9 mouse cellular contexts compared by ENCODE assay signal in the genomic region with DNA sequence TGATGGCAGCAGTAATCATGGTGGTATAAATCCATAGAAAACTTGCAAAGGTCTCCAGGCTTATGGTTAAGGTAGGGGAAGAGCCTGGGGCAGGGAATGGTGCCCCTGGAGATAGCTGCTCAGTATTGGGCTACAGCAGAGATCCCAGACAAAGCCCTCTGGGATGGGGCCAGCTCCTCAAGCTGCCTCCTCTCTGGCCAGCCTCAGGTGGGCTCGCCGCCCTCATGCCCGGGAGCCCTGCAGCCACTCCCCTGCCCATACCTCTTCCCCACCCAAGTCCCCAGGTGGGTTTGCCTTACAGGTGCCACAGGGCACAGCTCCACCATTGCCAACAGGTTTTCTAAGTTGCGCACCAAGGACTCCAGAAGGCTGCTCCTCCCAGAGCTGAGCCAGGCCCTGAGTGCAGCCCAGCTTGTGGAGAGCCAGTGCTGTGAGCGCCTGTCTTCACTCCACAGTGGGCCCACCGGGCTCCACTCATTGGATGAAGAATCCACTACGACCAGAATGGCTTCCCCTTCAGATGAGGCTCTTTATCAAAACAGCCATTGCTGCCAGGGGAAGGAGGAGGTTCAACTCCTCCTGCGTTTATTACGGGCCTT. TPM values are rescaled to one million over a fixed set of nuclear protein-coding genes. Genes with fewer than 3 reads are reported as not detected.
DNase-seq lines count a peak whose midpoint lies in the region; ATAC-seq and TF ChIP-seq lines count a peak whose summit lies in the region.
"Had no signal": no experiment of that assay in that cellular context is flagged by ENCODE, and none has a peak within 500 bp of the region (broad histone marks: within the 10 kb centered on the region; RNA-seq: fewer than 3 reads in every experiment).

No protein-coding gene starts in this region.

- 0 out of 2 replicates have a peak, but pooled peaks cover 4% of the 10 kb centered on the region for H3K27me3 ChIP-seq in heart, embryonic 10.5 days (ENCODE audit: insufficient read depth, poor library complexity, severe bottlenecking)
- H3K27me3 ChIP-seq in G1E (ENCODE audit: insufficient read depth, low read length), result no peaks in the 10 kb centered on the region
- no peaks in the 10 kb centered on the region for H3K27me3 ChIP-seq in forebrain, embryonic 16.5 days (replicated peaks; ENCODE audit: control insufficient read depth, insufficient read depth, low read length)
- no peaks in the 10 kb centered on the region for H3K27me3 ChIP-seq in liver, embryonic 13.5 days
- H3K27me3 ChIP-seq: CH12.LX had no signal

- peaks cover 52% of the 10 kb centered on the region for H3K36me3 ChIP-seq in heart, embryonic 10.5 days
- H3K36me3 ChIP-seq in G1E (replicated peaks), result peaks cover 52% of the 10 kb centered on the region
- H3K36me3 ChIP-seq in forebrain, embryonic 16.5 days (ENCODE audit: control insufficient read depth, insufficient read depth), result no peaks in the 10 kb centered on the region
- peaks cover 54% of the 10 kb centered on the region for H3K36me3 ChIP-seq in liver, embryonic 13.5 days

- peak overlapping the region; percentile 92 for H3K27ac ChIP-seq in heart, embryonic 10.5 days
- H3K27ac ChIP-seq in forebrain, embryonic 16.5 days (ENCODE audit: low read length), result peak overlapping the region; percentile 98
- H3K27ac ChIP-seq in liver, embryonic 13.5 days, result peak overlapping the region; percentile 99

- no peak overlapping the region for H3K4me3 ChIP-seq in heart, embryonic 10.5 days
- H3K4me3 ChIP-seq in G1E (ENCODE audit: low read depth, low read length), result peak overlapping the region; percentile 50; the same call in 1 of the 2 replicates
- H3K4me3 ChIP-seq in forebrain, embryonic 16.5 days (replicated peaks; ENCODE audit: low read length), result no peak overlapping the region; the same call in 1 of the 2 replicates
- H3K4me3 ChIP-seq in liver, embryonic 13.5 days (replicated peaks), result no peak overlapping the region

- TF ChIP-seq CTCF in G1E (IDR thresholded peaks at IDR 0.05; ENCODE audit: low read depth, low read length), result no peak

- WGBS in heart, embryonic 10.5 days, result 78% methylated on average over 9 of the region's 9 CpGs
- WGBS in forebrain, embryonic 16.5 days, result 48% methylated on average over 9 of the region's 9 CpGs
- whole genome bisulfite sequencing in liver, embryonic 13.5 days (ENCODE audit: insufficient replicate concordance), result 68% methylated on average over 9 of the region's 9 CpGs

- H3K9ac ChIP-seq in forebrain, embryonic 16.5 days (replicated peaks; ENCODE audit: low read depth, low read length), result peak overlapping the region; percentile 40; the same call in 1 of the 2 replicates
- H3K9ac ChIP-seq in liver, embryonic 13.5 days, result peak overlapping the region; percentile 76

- peaks cover 69% of the 10 kb centered on the region for H3K4me1 ChIP-seq in heart, embryonic 10.5 days
- peaks cover 79% of the 10 kb centered on the region for H3K4me1 ChIP-seq in G1E (ENCODE audit: insufficient read depth, low read depth, low read length)
- peaks cover 68% of the 10 kb centered on the region for H3K4me1 ChIP-seq in forebrain, embryonic 16.5 days (replicated peaks; ENCODE audit: control insufficient read depth, insufficient read depth, low read length)
- peaks cover 82% of the 10 kb centered on the region for H3K4me1 ChIP-seq in liver, embryonic 13.5 days (replicated peaks)

- DNase-seq in heart, embryonic 10.5 days (ENCODE audit: low spot score), result no peak
- no peak for DNase-seq in heart, adult 9 months (ENCODE audit: low spot score in 2 of 2)
- DNase-seq in G1E (ENCODE audit: low spot score), result no peak
- no peak for DNase-seq in liver, embryonic 13.5 days
- DNase-seq in adipocyte (ENCODE audit: low spot score), result no peak
- no peak for DNase-seq in thymus, postnatal 25 days

- no peak for ATAC-seq in G1E (ENCODE audit: extremely low read depth, insufficient number of reproducible peaks, low FRiP score, poor library complexity, severe bottlenecking)
- no peak for ATAC-seq in forebrain, embryonic 16.5 days
- no peak for ATAC-seq in liver, embryonic 13.5 days (ENCODE audit: low read depth)
- ATAC-seq in activated CD4-positive, CD25-positive, alpha-beta regulatory T cell, adult 4 months, result no peak

- H3K9me3 ChIP-seq in heart, embryonic 10.5 days, result no peaks in the 10 kb centered on the region
- no peaks in the 10 kb centered on the region for H3K9me3 ChIP-seq in G1E (replicated peaks)
- no peaks in the 10 kb centered on the region for H3K9me3 ChIP-seq in forebrain, embryonic 16.5 days (ENCODE audit: control insufficient read depth, low read length)
- no peaks in the 10 kb centered on the region for H3K9me3 ChIP-seq in liver, embryonic 13.5 days (replicated peaks)

- no peak overlapping the region for H3K4me2 ChIP-seq in forebrain, embryonic 16.5 days (ENCODE audit: low read length)
- H3K4me2 ChIP-seq in liver, embryonic 13.5 days, result peak overlapping the region; percentile 75

RNA-seq across cellular contexts. Expression of a gene that starts 18.9 kb away (rescaled TPM):
- 28.8 and 32.0 TPM in 2 replicates for polyA plus RNA-seq in heart, embryonic 10.5 days (2016; fragmentation: Nextera tagmentation; extraction: Ambion mirVana)
- total RNA-seq in G1E (2014; fragmentation: Nextera tagmentation) (18.7 and 20.5 TPM in 2 replicates), G1E (2017) (8.9 and 10.4 TPM in 2 replicates)
- 28.1 and 28.5 TPM in 2 replicates for polyA plus RNA-seq in G1E (2012)
- polyA plus RNA-seq in forebrain, embryonic 16.5 days (2015; fragmentation: Nextera tagmentation; extraction: Ambion mirVana), result 18.5 and 21.2 TPM in 2 replicates
- polyA plus RNA-seq in liver, embryonic 13.5 days (2015; fragmentation: Nextera tagmentation; extraction: Ambion mirVana), result 13.4 and 15.5 TPM in 2 replicates
- polyA plus RNA-seq in activated CD4-positive, CD25-positive, alpha-beta regulatory T cell, adult 4 months (2017; shearing (Covaris generic)), result 10 to 100 TPM; 18.4 to 20.7 TPM

RNA-seq across cellular contexts. Expression of a gene that starts 53.4 kb away (rescaled TPM):
- polyA plus RNA-seq in heart, embryonic 10.5 days (2016; fragmentation: Nextera tagmentation; extraction: Ambion mirVana), result 17.6 and 32.8 TPM in 2 replicates
- total RNA-seq in G1E (2014; fragmentation: Nextera tagmentation) (21.6 and 27.7 TPM in 2 replicates), G1E (2017) (9.9 TPM in 2 replicates)
- polyA plus RNA-seq in G1E (2012), result 21.8 and 28.5 TPM in 2 replicates
- polyA plus RNA-seq in forebrain, embryonic 16.5 days (2015; fragmentation: Nextera tagmentation; extraction: Ambion mirVana), result 75.5 and 79.6 TPM in 2 replicates
- polyA plus RNA-seq in liver, embryonic 13.5 days (2015; fragmentation: Nextera tagmentation; extraction: Ambion mirVana), result 2.7 and 2.8 TPM in 2 replicates
- polyA plus RNA-seq in activated CD4-positive, CD25-positive, alpha-beta regulatory T cell, adult 4 months (2017; shearing (Covaris generic)), result 10 to 100 TPM; 17.5 to 31.2 TPM
